Mouse (Mus musculus): ENCODE measurements at regions not wholly inside any gene's neighbourhood (a gene's known extent, or its start where the extent isn't known, plus 50 kb on each side); places are given as distances from the start of the nearest gene placed in this dataset.

DNA sequence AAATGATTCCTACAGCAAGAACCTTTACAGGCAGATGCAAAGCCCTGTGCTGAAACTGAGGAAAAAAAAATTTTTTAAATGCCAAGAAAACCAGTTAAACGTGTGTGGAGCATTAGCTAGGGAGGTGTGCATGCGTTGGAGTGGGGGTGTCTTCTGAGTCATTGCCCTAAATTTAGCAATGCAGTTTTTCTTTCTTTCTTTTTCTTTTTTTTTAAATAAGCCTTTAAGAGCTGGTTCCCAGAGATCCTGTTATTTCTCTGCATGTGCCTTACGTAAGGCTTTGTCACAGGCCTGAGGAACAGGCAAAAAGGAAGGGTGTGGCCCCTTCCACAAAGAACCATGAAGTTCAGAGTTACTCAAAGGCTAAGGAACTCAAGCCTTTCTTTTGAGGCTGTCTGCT is 57.5 kb downstream of the Zfp648 start:
- TF ChIP-seq CTCF (IDR thresholded peaks at IDR 0.05; ENCODE audit: low read depth, low read length), result no peak
- no peak for TF ChIP-seq GATA1 (IDR thresholded peaks at IDR 0.05; ENCODE audit: borderline replicate concordance, low read length)
- no peak for TF ChIP-seq TAL1 (conservative IDR thresholded peaks at IDR 0.05; ENCODE audit: low read depth, low read length)
- no peak for TF ChIP-seq POLR2AphosphoS5 (IDR thresholded peaks at IDR 0.05; ENCODE audit: insufficient replicate concordance, low read depth, low read length)
- TF ChIP-seq GATA2 (IDR thresholded peaks at IDR 0.05; ENCODE audit: borderline replicate concordance, low read depth, low read length), result no peak
